Mouse (Mus musculus) limb, embryonic 14.5 days (tissue): ENCODE measurements around the gene Psap. TPM values are rescaled to one million over a fixed set of nuclear protein-coding genes. Genes with fewer than 3 reads are reported as not detected.

Source experiments
- ATAC-seq: fragments of 200-750 bp; cut with Nextera tagmentation; 2 replicates; pipeline ENCODE4 v1.8.0; 2017; ENCODE audit warnings: low read depth, moderate number of reproducible peaks, moderate TSS enrichment; ENCODE audit not compliant: low FRiP score
- DNase-seq: peaks from one replicate; pipeline ENCODE4 v3.0.0-alpha.2; 2015; ENCODE audit warnings: low spot score
- H3K27ac ChIP-seq: fragments of 300-500 bp; sonication (generic); replicated peaks from 2 replicates; pipeline ENCODE4 v1.5.1; 2014; ENCODE audit warnings: low read depth, mild to moderate bottlenecking, low read length, moderate library complexity, mixed read lengths
- H3K27me3 ChIP-seq: fragments of 300-500 bp; sonication (generic); 2 replicates; pipeline ENCODE4 v1.6.1; 2014; ENCODE audit warnings: low read length, mixed read lengths; ENCODE audit not compliant: control insufficient read depth, insufficient read depth
- H3K36me3 ChIP-seq: fragments of 300-500 bp; sonication (generic); 2 replicates; pipeline ENCODE4 v1.6.1; 2014; ENCODE audit warnings: mild to moderate bottlenecking, low read length, moderate library complexity, mixed read lengths; ENCODE audit not compliant: control insufficient read depth, insufficient read depth
- H3K4me1 ChIP-seq: fragments of 300-500 bp; sonication (generic); 2 replicates; pipeline ENCODE4 v1.6.1; 2014; ENCODE audit warnings: antibody characterized with exemption, low read length, mixed read lengths; ENCODE audit not compliant: control insufficient read depth, insufficient read depth
- H3K4me2 ChIP-seq: fragments of 300-500 bp; sonication (generic); replicated peaks from 2 replicates; pipeline ENCODE4 v1.6.1; 2014; ENCODE audit warnings: low read depth, mild to moderate bottlenecking, low read length, moderate library complexity; ENCODE audit not compliant: severe bottlenecking
- H3K4me3 ChIP-seq: fragments of 300-500 bp; sonication (generic); replicated peaks from 2 replicates; pipeline ENCODE4 v1.5.1; 2014; ENCODE audit warnings: low read length
- H3K9ac ChIP-seq: fragments of 300-500 bp; sonication (generic); 2 replicates; pipeline ENCODE4 v1.6.1; 2014; ENCODE audit warnings: mild to moderate bottlenecking, low read depth, low read length, moderate library complexity; ENCODE audit not compliant: severe bottlenecking
- H3K9me3 ChIP-seq: fragments of 300-500 bp; sonication (generic); 2 replicates; pipeline ENCODE4 v1.6.1; 2016; ENCODE audit warnings: low read length; ENCODE audit not compliant: control insufficient read depth
- POLR2A ChIP-seq: fragments of 200-500 bp; IDR thresholded peaks from 2 replicates; pipeline ENCODE4 v1.8.0; 2012; ENCODE audit warnings: inconsistent platforms, mild to moderate bottlenecking, moderate library complexity, borderline replicate concordance; ENCODE audit not compliant: insufficient read depth, insufficient read length; ENCODE audit errors: extremely low read depth
- WGBS: fragments of 180-500 bp; shearing (Covaris S2); extraction: QIAGEN DNeasy Blood & Tissue Kit; methylation state at CpG from one replicate; pipeline ENCODE4 v1.1.7; 2014; 5-methylcytosine and 5-hydroxymethylcytosine counted together
- polyA plus RNA-seq, 2 experiments: library from polyadenylated mRNA; depleted of rRNA in 1 of 2; stranded (reverse) in 1 of 2; unstranded in 1 of 2; fragments of >200 nt; fragmentation: Nextera tagmentation in 1 of 2; extraction: Ambion mirVana in 1 of 2; gene quantifications; 2 replicates each; pipeline versions ENCODE4 v1.2.1 to v1.2.3; 2012 to 2014

The Psap gene
- polyA plus RNA-seq, 2 experiments = 121 to 648 TPM

DNA sequence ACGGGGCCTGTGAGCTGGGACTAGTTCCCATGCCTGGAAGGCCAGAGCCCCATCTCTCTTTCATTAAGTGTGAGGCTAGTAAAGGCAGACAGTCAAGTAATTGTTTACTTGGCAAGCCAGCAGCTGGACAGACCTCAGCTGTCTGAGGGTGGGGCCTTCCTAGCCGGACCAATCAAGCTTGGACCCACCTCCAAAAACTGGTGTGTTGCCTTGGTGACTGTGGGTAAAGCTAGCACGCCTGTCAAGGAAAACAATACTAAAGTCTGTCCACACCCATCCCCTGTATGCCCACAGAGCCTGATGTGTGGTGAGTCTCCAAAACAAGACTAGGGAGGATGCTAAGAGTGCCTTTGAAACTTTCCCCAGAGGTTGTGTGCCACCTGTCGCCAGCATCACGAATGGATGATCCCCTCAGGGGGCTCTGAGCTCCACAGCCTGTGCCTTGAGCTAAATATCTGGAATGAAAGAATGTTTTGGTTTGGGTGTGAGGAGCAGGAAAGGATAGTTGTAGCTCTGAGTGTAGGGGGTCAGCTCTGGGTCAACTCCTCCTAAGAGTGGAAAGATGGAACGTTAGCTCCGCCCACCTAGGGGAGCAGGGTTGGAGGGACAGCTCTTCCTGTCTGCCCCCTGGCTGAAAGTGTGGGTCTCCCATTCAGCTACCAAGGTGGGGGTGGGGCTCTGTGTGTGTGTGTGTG is 74.5 kb downstream of the Psap start:
- H3K9me3 ChIP-seq = no peaks in the 10 kb centered on the region
- no peak for TF ChIP-seq POLR2A
- DNase-seq (peak; percentile 70), ATAC-seq (peak; percentile 76)
- no peak overlapping the region for H3K4me3 ChIP-seq
- H3K36me3 ChIP-seq = no peaks in the 10 kb centered on the region
- peak overlapping the region; percentile 82 for H3K27ac ChIP-seq
- 25% methylated on average over 7 of the region's 7 CpGs for WGBS
- no peak overlapping the region for H3K4me2 ChIP-seq
- H3K27me3 ChIP-seq = no peaks in the 10 kb centered on the region
- no peak overlapping the region for H3K9ac ChIP-seq
- peaks cover 31% of the 10 kb centered on the region for H3K4me1 ChIP-seq

Other genes starting within 250 kb of the Psap start
- gene Spock2, start 171.4 kb upstream of the Psap start, polyA plus RNA-seq (2012; rRNA removed) = 17.4 and 17.7 TPM in 2 replicates
- gene Spock2, start 171.4 kb upstream of the Psap start, polyA plus RNA-seq (2014; fragmentation: Nextera tagmentation; extraction: Ambion mirVana) = 7.3 and 7.6 TPM in 2 replicates
- 7.7 and 9.7 TPM in 2 replicates for gene Chst3, start 58.4 kb upstream of the Psap start, polyA plus RNA-seq (2012; rRNA removed)
- 2.0 TPM in 2 replicates for gene Chst3, start 58.4 kb upstream of the Psap start, polyA plus RNA-seq (2014; fragmentation: Nextera tagmentation; extraction: Ambion mirVana)
- 9.4 and 11.5 TPM in 2 replicates for gene Vsir, start 69.2 kb downstream of the Psap start, polyA plus RNA-seq (2012; rRNA removed)
- gene Vsir, start 69.2 kb downstream of the Psap start, polyA plus RNA-seq (2014; fragmentation: Nextera tagmentation; extraction: Ambion mirVana) = 4.0 and 5.0 TPM in 2 replicates
- 0.45 and 0.96 TPM in 2 replicates for gene Gm17455, start 122.1 kb downstream of the Psap start, polyA plus RNA-seq (2012; rRNA removed)
- gene Gm17455, start 122.1 kb downstream of the Psap start, polyA plus RNA-seq (2014; fragmentation: Nextera tagmentation; extraction: Ambion mirVana) = 0.51 and 2.8 TPM in 2 replicates